13 mouse cellular contexts compared by ENCODE assay signal in the genomic region with DNA sequence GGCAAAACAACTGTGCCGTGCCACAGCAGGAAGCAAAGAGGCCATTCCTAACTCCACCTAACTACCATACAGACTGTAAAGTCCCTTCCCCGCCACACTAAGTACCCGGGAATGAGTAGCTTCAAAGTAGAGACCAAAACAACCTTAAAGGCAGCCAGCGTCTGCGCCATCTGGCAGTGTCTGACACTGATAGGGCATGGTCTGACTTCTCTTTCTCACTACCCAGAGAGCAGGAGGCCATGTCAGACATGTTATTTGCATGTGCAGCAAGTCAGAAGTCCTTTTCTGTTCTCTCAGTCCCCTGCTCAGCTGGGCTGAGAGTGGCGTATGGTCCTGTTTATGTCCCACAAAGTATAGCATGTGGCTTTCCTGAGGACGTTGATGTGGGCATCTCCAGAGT. TPM values are rescaled to one million over a fixed set of nuclear protein-coding genes. Genes with fewer than 3 reads are reported as not detected.
"Had no signal": no experiment of that assay in that cellular context is flagged by ENCODE, and none has a peak within 500 bp of the region (broad histone marks: within the 10 kb centered on the region; RNA-seq: fewer than 3 reads in every experiment).

No protein-coding gene starts in this region.

- H3K9ac ChIP-seq: limb, embryonic 12.5 days; liver, embryonic 14.5 days; midbrain, embryonic 15.5 days; neural tube, embryonic 12.5 days had no signal

- H3K27me3 ChIP-seq: limb, embryonic 12.5 days; midbrain, embryonic 15.5 days; neural tube, embryonic 12.5 days had no signal

- DNase-seq: kidney, adult 9 months; kidney, postnatal 36 days; liver; lung, adult 2 months; thymus, postnatal 4 days had no signal

- H3K4me2 ChIP-seq: limb, embryonic 12.5 days; midbrain, embryonic 15.5 days; neural tube, embryonic 12.5 days had no signal

- H3K27ac ChIP-seq: kidney, postnatal 0 days; limb, embryonic 12.5 days; liver, embryonic 14.5 days; macrophage; midbrain, embryonic 15.5 days; neural tube, embryonic 12.5 days had no signal

- H3K36me3 ChIP-seq: limb, embryonic 12.5 days; midbrain, embryonic 15.5 days; neural tube, embryonic 12.5 days had no signal

- H3K4me3 ChIP-seq: limb, embryonic 12.5 days; midbrain, embryonic 15.5 days; neural tube, embryonic 12.5 days had no signal

- ATAC-seq: lung, postnatal 0 days; midbrain, embryonic 15.5 days had no signal

- H3K9me3 ChIP-seq: limb, embryonic 12.5 days; midbrain, embryonic 15.5 days; neural tube, embryonic 12.5 days had no signal

- H3K4me1 ChIP-seq: midbrain, embryonic 15.5 days; neural tube, embryonic 12.5 days had no signal

RNA-seq across cellular contexts. Expression of a gene that starts 23.8 kb away (rescaled TPM):
- total RNA-seq: neutrophil, adult 5-6 weeks had no signal
